Mouse (Mus musculus): ENCODE measurements at regions not wholly inside any gene's neighbourhood (a gene's known extent, or its start where the extent isn't known, plus 50 kb on each side); places are given as distances from the start of the nearest gene placed in this dataset.
A peak's percentile ranks its signal among the peaks of the same experiment; 100 is the strongest.

DNA sequence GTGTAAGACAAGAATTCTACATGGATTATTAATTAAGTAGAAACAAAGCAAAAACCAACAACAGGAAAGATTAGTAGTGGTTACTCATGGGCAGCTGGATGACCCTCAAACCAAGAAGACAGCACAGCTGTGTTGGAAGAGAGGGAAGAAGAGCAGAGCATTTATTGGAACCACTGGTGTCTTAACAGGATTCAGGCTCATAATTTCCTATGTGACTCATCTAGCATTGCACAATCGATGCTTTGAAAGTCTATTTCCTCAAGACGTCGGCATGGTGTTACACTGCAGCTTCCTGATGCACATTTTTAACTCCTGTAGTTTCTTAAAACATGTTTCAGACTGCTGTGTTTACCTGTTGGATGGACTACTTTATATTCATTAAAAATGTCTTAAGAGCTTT, 221.1 kb downstream of the Gja1 start:
- no peak for DNase-seq

DNA sequence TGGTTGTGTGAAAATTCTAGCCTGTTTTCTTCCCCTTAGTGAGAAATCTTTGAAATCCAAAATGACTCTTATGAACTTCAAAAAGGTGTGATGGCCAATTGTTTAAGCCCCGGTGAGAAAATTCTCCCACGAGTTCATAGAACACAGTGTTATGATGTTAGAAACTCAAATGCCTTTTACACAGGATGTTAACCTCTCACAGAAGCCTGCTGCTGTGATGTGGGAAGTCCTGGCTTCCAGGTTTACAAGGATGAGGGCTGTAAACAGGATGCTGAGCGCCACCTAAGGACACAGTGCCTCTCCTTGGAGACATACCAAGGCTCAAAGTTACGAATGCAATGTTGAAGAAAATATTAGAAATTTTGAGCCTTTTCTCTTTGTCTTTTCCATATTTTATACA, 222.8 kb downstream of the Gja1 start:
- no peak for DNase-seq

DNA sequence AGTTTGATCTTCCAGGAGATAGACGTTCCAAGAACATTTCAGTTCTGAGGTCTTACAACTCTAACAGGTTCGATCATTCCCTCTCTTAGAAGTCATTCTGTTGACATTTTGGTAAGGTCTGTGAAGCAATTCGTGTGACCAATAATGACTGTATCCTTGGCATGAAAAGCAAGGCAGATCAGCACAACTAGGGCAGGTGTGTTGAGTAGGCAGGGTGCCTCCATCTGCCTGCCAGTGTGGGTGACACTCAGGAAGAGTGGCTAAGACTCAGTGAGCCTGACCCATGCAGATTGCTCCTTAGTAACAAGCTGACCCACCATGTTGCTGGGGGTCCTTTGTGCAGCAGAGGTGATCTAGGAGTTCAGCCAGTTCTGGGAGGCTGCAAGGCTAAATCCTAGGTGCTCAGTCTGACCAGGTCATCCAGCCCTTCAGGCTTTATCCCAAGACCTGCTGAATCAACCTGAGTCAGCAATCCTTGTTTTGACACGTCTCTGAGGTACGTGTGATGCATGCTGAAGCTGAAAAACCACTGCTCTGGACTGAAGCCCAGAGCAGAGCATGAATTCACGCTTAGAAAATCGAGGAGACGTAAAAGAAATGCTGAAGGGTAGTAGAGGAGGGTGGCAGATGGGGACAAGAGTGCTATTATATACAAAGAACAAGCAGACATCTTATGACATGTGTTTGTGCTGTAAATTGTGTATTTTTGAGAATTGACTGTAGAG, 234.6 kb downstream of the Gja1 start:
- DNase-seq: no peak

DNA sequence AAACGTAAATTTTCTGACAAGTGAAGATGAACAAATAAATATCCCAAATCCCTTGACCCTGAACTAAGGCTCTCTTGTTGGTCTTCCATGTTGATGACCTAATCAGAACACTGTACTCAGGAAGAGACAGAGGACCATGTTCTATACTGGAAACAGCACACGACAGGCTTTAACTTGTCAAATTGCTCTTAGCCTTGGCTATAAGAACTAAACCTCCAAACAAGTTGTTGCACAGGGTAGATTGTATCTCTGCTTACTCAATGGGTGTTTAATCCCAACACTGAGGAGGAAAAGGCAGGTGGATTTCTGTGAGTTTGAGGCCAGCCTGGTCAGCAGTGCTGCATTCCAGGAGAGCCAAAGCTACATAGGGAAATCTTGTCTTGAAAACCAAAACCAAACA, 265.5 kb downstream of the Gja1 start:
- DNase-seq: no peak

DNA sequence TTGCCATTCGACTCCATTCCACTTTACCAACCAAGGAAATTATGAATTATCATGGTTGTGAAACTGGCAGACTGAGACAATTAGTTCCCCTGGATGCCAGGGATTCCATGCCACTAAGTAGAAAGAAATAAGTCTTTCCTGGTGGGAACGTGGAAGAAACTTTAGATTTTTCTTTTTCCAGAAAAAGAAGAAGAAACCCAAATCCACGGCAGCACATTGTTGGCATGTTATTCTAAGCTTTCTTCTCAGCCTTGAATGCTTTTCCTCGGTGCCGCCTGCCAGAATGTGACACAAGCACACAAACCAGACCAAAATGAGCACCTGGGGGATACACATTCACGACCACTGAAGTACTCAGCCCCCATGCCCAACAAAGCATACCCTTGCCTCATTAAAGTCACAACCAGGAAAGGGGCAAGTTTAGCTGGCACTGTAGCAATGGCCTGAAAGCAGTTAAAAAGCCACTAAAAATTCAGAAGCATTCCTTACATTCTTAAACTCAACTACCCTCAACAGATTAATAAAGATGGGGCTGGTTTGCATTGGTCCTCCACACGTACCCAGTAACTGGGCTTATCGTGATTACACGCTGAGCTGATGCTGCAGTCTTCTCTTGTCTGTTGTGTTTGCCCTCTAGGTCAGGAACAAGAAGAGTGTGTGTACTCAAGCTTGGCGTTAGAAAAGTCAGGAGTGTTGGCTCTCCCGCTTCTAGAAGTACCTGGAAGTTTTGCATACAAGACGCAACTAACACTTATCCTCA, 266.4 kb downstream of the Gja1 start:
- DNase-seq: no peak

DNA sequence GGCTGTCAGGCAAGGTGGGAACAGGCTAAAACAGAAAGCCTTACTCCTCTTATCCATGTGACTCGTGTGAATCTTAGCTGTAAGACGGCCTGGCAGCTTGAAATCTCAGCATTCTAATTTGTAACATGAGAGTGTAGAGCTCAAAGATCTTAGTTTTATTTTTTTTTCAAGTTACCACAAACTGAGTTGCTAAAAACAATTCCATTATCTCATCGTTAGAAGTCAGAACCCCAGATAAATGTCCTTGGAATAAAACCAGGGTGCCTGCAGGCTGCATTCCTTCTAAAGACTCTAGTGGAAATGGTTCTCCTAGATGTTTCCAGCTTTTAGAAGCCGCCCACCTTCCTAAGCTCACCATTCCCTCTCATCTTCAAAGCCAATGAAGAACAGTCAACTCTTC, 283.4 kb downstream of the Gja1 start:
- DNase-seq: no peak

DNA sequence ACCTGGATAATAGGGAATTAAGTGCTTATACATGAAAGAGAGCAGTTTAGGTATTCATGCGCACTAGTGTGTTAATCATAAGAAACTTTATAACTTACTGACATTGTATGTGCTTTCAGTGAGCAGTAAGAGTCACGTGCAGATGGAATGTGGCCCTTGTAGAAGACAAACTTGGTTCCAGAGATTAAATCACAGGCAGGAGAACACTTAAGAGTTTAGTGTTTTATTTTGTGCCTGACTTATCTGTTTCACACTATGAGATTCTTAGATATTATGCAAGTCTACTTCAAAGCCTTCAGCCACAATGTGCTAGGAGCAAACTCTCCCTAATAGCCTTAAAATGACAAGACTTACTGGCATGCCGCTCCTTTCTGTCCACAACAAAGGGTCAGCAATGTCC, 296.8 kb downstream of the Gja1 start:
- DNase-seq: no peak

DNA sequence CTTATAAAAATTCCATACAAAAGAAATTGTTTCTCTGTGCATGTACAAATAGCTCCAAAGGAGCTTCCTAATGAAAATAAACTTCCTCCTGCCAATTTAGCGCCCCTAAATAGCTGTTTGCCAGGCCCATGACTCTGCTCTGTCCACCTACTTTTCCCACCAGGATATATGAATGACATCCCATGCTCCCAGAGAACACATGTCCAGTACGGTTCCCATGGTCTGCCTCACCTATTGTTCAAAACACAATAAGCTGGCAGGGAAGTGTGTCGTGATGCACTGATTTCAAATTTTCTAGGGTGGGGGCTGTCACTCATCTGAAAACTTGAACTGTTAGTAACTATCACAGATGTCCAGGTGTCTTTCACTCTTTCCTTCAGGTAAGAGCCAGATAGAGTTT, 305.8 kb downstream of the Gja1 start:
- DNase-seq: peak in 1 of 2 experiments; percentile 6

DNA sequence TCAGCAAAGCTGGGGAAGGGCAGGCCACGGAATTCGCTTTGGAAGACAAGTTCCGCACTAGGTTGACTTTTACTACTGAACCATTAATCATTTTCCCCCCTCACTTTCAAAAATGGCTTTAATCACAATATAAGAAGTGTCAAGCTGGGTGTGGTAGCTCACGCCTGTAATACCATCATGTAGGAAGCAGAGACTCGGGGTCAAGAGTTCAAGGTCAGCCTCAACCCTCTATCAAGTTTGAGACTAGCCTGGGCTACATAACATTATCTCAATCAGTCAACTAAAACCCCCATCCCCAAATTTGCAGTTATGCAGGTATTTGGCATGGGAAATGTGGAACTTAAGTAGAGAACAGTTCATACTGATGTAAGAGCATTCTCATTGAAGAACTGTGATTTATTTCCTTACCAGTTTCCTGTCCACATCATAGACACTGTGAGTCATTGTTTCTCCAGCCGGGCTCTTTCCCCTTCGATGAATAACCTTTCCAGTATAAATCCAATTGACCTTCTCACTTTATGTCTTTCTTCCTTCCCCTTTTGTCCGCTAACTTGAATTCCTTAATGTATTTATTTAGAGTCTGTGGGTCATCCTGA, 308.6 kb downstream of the Gja1 start:
- DNase-seq: no peak

DNA sequence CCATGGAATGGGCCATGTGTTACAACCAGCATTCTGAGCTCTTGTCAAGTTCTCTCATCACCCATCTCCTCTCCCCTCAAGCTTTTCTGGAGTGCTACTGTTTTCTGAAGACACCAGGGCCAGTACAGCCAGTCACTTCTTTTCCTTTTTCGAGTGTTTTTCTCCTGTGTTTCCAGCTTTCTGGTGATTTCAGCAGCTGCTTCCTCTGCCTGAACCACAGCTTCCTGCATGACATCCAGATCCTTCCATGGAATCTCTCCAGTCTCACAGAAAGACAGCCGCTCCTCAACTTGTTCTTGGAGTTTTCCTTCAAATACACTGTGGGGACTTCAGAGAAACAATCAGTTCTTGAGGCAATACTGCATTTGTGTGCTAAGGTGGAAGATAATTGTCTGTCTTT, 314.3 kb downstream of the Gja1 start:
- DNase-seq: no peak

DNA sequence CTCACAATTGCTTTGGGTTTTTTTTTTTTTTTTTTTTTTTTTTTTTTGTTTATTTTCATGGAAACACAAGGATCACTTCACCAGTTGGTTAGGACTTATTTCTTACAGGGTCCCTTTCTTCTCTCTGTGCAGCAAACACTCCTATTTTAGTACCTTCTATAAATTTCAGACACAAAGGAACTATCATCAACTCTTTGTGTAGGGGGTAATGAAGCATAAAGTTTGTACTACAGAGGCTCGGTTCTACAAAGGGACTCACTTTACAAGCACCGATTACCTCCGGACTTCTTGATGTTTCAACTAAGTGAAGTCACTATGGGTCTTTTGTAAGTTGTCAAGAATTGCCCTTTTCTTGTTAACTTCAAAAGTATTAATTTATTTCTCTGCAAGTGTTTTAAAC, 318.0 kb downstream of the Gja1 start:
- no peak for DNase-seq

DNA sequence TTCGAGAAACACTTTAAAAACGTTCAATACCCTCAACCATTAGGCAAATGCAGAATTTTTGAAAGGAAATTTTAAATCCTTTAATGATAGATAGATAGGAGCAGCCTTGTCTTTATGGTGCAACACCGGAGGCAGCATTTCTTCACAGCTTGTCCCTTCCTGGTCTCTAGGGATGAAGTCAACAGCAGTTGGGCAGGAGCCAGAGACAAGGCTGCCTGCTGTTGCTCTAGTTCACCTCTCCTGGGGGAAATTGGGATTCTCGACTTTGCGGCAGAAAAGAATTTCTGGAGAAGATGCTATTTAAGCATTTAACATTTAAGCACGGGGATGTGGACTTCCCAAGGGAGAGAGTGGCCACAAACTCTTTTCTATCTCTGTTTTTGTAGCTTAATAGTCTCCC, 323.0 kb downstream of the Gja1 start:
- peak in 1 of 2 experiments; percentile 18 for DNase-seq

DNA sequence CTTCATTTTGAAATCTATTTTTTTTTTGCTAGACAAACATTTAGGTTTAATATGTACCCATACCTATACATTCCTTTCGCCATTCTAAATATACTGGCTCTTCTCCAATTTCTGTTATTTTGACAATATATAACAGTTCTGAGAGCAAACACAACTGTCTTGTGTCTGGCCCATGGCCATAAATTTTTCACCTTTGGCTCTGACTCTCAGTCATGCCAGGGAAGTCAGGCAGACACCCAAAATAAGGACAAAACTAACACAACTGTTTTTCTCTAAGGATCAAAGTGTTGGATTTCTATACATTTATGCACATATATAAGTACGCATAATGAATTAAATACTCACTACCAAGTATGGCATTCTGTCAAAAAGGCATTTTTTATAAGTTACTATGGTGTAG, 331.3 kb downstream of the Gja1 start:
- DNase-seq: no peak

DNA sequence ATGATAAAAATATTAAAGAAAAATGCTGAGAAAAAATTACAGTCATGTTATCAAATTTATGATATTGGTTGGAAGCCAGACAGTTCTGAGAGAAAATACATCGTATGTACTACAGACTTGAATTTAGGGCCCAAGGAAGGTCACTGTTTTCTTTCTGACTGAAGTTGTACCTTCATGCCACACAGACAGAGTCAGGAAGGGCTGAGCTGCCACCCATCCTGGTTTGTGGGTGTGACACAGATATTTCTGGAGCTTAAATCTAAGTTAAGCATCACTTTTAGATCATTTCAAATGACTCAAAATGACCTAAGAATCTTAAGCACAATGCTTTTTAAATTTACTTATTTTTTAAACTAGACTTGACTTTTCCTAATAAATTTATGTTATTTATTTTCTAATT, 331.8 kb downstream of the Gja1 start:
- DNase-seq: no peak

DNA sequence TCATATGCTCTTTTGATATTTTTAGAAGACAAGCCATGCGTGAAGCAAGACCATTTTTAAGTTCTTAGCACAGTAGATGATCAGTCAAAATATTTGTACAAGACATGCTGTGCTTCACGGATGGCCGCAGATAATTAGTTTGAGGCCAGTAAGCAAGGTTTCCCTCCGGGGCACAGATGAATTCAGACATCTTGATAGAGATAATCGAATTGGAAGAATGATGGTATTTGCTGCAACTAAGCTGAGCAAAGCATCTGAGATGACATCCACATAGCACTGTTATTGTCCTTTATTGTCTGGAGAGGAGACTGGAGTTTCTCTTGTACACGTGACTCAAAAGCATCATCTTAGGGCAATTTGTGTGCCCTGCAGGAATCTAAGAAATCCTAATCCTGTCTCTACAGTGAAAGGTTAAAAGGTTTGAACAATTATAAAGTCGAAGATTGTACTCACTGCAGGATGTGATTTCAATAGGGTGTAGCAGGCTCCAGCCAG, 335.5 kb downstream of the Gja1 start:
- no peak for DNase-seq

DNA sequence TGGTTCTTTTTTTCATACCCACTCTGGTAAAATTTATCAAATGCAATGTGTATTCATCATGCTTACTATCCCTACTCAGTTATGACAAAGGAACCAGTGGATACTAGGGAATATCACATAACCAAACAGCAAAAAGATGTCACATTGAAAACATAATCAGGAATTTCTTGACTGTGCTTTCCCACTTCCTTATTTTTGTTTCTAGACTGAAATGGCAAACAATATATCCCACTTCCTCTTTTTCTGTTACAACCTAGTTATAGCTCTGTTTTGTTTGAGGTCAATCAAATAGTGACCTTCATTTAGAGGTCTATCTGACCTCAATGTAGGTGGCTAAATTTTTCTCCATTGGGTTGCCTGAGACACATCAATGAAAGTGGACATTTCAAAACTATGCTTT, 359.9 kb downstream of the Gja1 start:
- DNase-seq: no peak

DNA sequence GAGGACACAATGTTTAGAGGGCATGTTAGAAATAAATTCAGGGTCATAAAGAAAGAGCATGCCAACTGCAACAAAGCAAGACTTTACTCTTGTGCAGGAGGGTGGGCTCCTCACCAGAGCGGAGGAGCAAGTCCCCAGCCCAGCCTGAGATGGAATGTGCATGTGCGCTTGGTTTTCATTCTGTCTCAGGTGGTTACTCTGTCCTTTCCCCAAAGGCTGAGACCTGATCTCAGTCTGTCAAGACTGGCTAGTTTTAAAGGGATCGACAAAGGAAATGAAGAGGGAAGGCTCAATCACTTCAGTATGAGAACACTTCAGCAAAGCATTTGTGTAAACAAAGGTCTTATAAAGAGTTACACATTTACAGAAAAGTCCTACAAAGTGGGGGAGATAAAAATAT, 362.5 kb downstream of the Gja1 start:
- peak in 1 of 2 experiments; percentile 19 for DNase-seq

DNA sequence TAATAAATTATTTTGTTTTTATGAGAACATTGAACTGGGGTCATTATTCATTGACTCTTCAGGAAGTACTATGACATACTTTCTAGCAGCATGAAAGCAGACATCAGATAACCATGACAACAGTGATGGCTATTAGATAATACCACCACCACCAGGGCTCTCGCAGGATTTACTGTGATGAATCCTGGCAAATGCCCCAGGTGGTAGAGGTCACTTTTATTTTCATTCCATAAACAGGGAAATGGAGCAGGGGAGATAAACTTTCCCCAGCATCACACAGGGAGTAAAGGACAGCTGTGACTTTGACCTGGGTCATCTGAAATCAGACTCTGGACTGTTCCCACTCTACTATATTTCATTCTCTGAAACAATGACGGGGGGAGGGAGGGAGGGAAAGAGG, 375.0 kb downstream of the Gja1 start:
- peak in 1 of 2 experiments; percentile 7 for DNase-seq

DNA sequence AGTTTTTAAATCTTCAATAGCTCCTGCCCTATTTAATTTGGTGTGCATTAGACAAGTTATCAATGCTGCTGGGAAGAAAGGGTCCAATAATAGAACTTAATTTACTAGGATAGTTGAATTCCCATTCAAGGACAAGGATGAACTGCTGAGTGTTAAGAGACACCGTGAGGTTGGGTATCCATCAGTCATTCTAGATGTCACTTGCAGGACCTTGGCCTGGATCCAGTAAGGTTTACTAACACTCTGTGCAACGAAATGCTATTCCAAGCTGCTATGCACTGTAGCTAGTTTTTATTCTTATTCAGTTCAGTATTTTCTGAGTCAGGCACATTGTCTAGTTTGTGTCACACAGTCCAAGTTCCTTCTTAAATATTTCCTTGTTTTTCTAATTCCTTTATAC, 376.4 kb downstream of the Gja1 start:
- no peak for DNase-seq

DNA sequence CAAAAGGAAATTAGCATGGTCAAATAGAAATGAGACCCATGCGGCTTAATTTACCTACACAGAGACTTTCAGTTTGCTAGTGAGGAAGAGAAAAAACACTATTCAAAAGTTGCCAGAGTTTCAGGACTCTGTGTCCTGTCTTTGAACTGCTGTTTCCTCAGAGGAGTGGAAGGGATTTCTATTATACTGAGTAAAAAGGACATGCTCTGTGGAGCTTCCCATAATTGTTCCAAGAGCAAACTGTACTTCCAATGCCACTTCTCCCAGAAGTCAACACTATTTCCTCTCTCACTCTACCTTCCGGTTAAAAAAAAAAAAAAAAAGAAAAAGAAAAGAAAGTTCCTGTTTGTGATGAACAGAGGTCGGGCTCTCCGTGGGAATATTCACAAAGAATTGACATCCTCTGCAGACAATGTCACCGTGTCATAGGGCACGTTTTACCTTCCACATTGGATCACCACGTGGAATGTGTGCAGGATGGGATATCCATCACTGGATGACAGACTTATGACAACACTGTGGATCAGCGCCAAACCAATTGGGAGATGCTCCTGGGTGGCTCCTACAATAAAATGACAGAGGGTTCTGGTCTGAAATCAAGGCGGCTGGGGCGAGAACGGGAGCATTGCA, 377.5 kb downstream of the Gja1 start:
- peak; percentile 12 to 21 for DNase-seq

DNA sequence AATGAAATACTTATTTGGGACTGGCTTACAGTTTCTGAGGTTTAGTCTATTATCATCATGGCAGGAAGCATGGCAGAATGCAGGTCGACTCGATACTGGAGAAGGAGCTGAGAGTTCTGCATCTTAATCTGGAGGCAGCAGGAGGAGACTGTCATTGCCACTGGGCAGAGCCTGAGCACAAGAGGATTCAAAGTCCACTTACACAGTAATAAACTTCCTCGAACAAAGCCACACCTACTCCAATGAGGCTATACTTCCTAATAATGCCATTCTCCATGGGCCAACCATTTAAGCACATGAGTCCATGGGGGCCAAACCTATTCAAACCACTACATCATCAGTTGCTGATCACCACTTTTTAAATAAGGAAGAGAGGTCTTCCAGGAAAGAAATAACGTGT, 393.5 kb downstream of the Gja1 start:
- no peak for DNase-seq

DNA sequence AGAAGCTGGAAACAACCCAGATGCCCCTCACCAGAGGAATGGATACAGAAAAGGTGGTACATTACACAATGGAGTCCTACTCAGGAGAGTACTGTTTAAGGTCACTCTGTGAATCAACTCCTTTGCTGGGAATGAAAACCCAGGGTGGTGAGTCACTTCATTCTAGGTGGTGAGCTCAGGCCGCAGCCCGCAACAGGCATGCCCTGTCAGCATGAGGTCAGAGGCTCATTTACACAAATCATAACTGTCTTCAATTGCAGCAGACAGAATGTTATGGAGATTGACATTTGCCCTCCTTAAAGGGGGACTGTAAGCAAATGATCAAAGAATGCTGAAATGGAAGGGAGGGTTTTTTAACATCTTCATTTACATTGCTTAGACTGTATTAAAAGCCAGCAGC, 405.1 kb downstream of the Gja1 start:
- DNase-seq: no peak

DNA sequence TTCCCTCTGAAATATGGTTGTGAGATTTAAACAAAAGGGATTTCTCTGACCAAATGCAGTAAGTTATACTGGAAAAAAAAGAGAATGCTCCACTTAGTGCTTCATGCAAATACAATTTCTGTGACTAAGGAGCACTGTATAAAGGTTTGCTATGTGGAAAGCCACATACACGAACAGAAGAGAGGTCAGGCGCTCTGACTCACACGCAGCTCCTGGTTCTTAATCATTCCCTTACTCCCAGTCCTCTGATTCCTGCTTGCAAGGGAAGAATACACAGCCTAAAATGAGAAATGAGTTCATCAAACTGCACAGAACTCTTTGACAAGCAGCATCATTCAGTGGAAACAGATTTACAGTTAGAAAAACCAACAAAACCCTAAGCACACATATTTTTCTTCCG, 406.8 kb downstream of the Gja1 start:
- no peak for DNase-seq

DNA sequence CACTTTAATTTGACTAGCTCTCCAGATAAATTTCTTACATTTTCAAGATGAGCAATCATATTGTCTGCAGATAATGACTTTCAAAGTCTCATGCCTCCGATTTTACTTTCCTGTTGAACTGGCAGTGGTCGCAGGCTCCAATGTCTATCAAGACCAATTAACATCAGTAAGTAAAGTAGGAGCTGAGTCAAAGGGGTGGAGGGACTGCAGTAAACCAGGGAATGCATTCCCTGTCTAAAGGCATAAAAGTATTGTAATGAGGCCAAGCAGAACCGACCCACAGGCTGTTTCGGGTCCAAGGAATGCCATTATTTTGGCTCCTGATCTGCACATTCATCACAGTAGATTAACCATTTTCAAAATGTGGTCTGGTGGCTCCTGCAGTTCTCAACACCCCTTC, 411.0 kb downstream of the Gja1 start:
- DNase-seq: no peak
